Mouse (Mus musculus) G1E (cell line): ENCODE measurements around the gene Rapgef5.

ENCODE experiments used
- CTCF ChIP-seq: IDR thresholded peaks from 2 replicates; pipeline ENCODE4 v1.5.1; 2012; ENCODE audit warnings: low read depth, low read length, inconsistent platforms, mixed read lengths
- TAL1 ChIP-seq: conservative IDR thresholded peaks from 2 replicates; pipeline ENCODE4 v1.6.1; 2012; ENCODE audit warnings: low read depth, low read length, inconsistent platforms, mixed read lengths

DNA sequence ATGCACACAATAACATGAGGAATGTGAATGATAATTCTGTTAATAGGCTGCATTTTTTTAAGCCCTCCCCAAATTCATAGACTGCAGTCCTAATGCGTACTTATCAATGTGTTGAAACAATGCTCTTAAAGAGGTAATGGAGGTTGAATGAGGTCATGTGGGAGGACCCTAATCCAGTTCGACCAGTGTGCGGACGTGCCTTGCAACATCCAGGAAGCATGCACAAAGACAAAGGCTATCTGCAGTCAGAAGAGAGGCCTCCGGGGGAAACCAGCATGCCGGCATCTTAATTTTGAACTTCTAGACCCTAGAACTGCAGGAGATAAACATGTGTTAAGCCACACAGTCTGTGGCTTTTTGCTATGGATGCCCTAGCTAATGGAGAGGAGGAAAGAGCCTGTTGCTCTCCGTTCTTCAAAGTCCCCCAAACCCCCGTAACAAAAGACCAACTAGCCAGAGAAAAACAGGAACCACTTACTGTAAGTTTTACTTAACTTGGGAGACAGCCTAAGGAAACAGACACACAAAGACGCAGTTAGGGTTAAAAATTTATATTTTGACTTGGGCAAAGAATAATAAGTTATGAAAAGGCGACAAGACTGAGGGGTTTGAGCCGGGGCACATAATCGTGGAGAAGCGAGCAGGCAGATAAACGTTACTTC lies 1.1 kb downstream of the Rapgef5 start:
- TF ChIP-seq TAL1: no peak
- no peak for TF ChIP-seq CTCF
